Mouse (Mus musculus): ENCODE measurements at regions not wholly inside any gene's neighbourhood (a gene's known extent, or its start where the extent isn't known, plus 50 kb on each side); places are given as distances from the start of the nearest gene placed in this dataset.

DNA sequence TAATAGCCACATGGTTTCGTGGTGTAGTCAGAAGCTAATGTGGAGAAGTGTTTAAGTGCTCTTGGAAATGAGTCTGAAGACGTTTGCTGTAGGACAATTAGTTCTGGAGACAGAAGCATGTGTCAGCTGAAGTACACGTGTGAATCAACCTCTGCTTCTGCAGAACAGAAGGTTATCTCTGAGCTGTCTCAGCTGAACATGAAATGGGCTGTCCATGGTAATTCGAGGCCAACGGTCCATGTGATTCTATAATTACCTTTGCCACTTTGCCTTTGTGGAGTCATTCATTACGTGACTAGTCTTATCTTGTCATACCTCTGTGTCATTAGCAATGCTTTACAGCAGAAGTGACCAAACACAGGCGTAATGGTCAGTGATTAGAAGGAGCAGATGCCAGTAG, 295.6 kb upstream of the Veph1 start:
- in situ Hi-C loops (cut with MboI; ENCODE audit: low pct_unique_long_range_greater_than_20kb in 1 of 2, low sequenced_read_pairs in 2 of 2, unreplicated experiment in 1 of 2): loop anchor here in 1 of 2 experiments (25.0 kb wide), 1 partner anchor 180 kb away; no protein-coding TSS in a partner anchor

- in situ Hi-C loops (cut with MboI; ENCODE audit: low pct_unique_long_range_greater_than_20kb in 1 of 2, low sequenced_read_pairs in 2 of 2, unreplicated experiment in 1 of 2): loop anchor here in 1 of 2 experiments (25.0 kb wide), 1 partner anchor 178 kb away; no protein-coding TSS in a partner anchor
These were observed 294.1 kb upstream of the Veph1 start for GRCm38 (mm10) chr3:66590775-66591174.

GRCm38 (mm10) chr3:66589483-66589882, 292.8 kb upstream of the Veph1 start:
- in situ Hi-C loops (cut with MboI; ENCODE audit: low pct_unique_long_range_greater_than_20kb in 1 of 2, low sequenced_read_pairs in 2 of 2, unreplicated experiment in 1 of 2): loop anchor here in 1 of 2 experiments (25.0 kb wide), 1 partner anchor 177 kb away; no protein-coding TSS in a partner anchor

- in situ Hi-C loops (cut with MboI; ENCODE audit: low pct_unique_long_range_greater_than_20kb in 1 of 2, low sequenced_read_pairs in 2 of 2, unreplicated experiment in 1 of 2): loop anchor here in 1 of 2 experiments (25.0 kb wide), 1 partner anchor 173 kb away; no protein-coding TSS in a partner anchor
These were observed 288.2 kb upstream of the Veph1 start for GRCm38 (mm10) chr3:66584831-66585230.

GRCm38 (mm10) chr3:66584101-66584500, 287.5 kb upstream of the Veph1 start:
- in situ Hi-C loops (cut with MboI; ENCODE audit: low pct_unique_long_range_greater_than_20kb in 1 of 2, low sequenced_read_pairs in 2 of 2, unreplicated experiment in 1 of 2): loop anchor here in 1 of 2 experiments (25.0 kb wide), 1 partner anchor 172 kb away; no protein-coding TSS in a partner anchor

DNA sequence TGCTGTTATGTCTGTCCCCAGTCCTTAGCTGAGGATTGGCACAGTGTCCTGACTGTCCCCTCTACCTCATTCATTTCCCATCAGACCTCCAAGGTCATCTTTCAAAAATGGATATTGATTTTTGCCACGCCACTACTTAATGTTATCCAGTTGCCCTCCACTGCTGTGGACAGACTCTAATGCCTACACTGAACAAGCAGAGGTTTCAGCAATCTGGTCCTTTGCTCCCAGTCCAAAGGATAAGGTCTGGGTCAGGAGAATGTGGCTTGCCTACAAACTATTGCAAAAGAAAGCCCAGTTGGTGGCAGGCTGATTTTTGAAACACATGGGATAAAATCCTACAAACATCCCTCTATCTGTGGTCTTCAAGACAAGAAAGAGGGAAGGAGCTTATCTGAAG, 280.0 kb upstream of the Veph1 start:
- in situ Hi-C loops (cut with MboI; ENCODE audit: low pct_unique_long_range_greater_than_20kb in 1 of 2, low sequenced_read_pairs in 2 of 2, unreplicated experiment in 1 of 2): loop anchor here in 1 of 2 experiments (25.0 kb wide), 1 partner anchor 164 kb away; no protein-coding TSS in a partner anchor

GRCm38 (mm10) chr3:66574321-66574720, 277.7 kb upstream of the Veph1 start:
- in situ Hi-C loops (cut with MboI; ENCODE audit: low pct_unique_long_range_greater_than_20kb in 1 of 2, low sequenced_read_pairs in 2 of 2, unreplicated experiment in 1 of 2): no loop called here

DNA sequence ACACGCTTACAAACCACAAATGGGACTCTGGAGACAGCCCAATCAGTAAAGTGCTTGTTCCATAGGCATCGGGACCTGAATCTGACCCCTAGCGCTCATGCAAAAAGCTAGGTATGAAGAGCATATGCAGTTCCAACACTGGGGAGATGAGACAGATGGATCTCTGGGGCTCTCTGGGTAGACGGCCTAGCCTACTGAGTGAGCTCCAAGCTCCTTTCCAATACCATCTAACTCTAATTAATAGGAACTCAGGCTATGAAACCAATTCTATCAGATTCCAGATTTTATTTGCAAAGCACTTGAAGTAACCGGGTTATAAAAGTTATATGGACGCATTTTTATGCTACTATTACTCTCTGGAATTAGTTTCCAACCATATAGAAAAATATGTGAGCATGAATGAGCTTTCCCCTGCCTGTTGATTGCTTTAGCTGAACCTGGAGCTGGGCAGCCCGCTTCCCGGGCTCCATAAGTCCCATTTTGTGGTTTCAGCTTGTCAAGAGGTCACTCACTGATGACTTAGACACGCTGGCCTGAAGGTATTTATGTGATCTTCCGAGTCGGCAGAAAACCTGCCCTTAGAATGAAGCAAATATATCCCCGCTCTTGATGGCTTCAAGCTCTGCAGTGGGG, 276.4 kb upstream of the Veph1 start:
- in situ Hi-C loops (cut with MboI; ENCODE audit: low pct_unique_long_range_greater_than_20kb in 1 of 2, low sequenced_read_pairs in 2 of 2, unreplicated experiment in 1 of 2): no loop called here

DNA sequence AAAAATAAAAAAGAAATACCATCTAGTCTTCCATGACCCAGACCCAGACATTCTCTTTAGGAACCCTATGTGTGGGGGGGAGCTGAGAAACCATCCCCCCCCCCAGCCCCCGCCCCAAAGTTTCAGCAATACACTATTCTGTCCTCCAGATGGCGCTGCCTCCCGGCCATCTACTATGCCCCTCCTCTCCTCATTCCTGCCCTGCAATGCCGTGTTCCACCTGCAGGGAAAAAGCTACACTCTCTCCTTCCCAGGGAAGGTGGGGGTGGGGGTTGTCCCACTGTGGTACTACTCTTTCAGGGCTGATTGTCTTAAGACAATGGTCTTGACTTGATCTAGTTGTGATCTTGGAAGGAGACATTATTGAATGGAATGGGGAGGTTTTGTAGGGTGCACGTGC, 273.7 kb upstream of the Veph1 start:
- in situ Hi-C loops (cut with MboI; ENCODE audit: low pct_unique_long_range_greater_than_20kb in 1 of 2, low sequenced_read_pairs in 2 of 2, unreplicated experiment in 1 of 2): no loop called here

DNA sequence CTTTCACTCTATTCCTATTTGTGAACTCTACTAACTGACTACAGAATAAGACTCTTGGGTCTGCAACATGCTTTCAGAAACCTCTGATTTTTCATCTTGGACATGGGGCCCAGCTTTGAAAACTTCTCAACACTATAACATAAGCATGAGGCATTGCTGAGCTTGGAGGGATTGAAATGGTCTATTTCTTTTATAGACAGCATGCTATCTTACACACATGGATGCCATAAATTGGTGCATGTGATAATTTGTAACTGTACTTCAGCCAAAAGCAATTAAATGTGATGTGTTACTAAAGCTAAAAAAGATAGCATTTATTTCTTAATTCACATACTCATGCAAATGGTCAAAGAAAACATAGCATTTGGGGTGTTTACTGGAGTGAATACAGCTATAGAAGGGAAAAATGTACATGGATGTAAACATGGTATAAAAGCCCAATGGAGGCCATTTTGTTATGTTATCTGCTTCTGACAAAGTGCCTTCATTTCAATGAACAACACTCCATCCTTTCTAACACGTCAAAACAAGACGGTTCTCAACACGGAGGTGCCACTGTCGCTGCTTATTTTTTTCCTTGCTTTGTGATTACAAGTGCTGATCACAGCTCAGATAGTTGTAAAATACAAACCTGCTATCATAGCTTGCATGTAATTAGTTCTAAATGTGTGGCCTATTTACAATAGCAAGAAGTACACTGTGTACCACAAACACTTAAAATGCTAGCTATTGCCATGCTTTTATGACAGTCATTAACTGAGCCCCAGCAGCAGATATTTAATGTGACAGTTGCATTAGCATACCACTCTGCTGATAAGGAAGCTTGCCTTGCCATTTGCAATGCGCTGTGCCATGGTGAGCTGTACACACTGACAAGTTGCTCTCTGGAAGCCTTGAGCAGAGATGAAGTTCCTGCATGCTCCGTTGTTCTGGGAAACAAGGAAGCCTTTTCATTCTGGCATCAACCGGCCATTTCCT, 267.9 kb upstream of the Veph1 start:
- in situ Hi-C loops (cut with MboI; ENCODE audit: low pct_unique_long_range_greater_than_20kb in 1 of 2, low sequenced_read_pairs in 2 of 2, unreplicated experiment in 1 of 2): no loop called here

DNA sequence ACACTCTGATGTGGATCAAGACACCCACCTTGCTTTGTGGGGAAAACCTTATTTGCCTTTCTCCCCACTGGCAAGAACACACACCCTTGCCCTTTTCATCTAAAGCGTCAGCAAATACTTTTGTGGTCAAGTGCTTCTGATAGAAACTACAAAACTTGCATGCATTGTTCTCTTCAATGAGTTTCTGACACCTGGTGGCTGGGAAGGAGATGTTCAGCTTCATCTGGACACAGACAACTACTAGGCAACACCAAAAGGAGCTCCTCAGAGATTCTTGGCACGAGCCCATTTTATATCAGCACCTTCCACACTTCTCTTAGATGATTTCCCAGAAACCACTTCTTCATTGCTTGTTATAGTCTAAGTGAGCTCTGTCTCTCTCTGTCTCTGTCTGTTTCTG, 266.7 kb upstream of the Veph1 start:
- in situ Hi-C loops (cut with MboI; ENCODE audit: low pct_unique_long_range_greater_than_20kb in 1 of 2, low sequenced_read_pairs in 2 of 2, unreplicated experiment in 1 of 2): no loop called here

DNA sequence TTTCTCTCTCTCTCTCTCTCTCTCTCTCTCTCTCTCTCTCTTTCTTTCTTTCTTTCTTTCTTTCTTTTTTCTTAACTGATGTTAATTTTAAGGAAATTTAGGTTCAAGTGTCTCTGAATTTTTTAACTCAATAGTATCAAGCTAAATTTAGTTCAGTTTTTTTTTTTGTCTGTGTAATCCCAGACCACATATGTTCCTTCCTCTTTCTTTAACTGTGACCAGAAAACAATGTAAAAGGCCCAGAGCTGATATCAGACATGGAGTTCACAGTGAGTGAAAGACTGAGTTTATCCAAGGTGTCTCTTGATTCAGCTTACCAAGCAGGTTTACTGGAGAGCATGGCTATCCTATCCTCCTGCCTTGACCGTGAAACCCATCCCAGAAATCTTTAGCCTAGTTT, 258.9 kb upstream of the Veph1 start:
- in situ Hi-C loops (cut with MboI; ENCODE audit: low pct_unique_long_range_greater_than_20kb in 1 of 2, low sequenced_read_pairs in 2 of 2, unreplicated experiment in 1 of 2): no loop called here

- in situ Hi-C loops (cut with MboI; ENCODE audit: low pct_unique_long_range_greater_than_20kb in 1 of 2, low sequenced_read_pairs in 2 of 2, unreplicated experiment in 1 of 2): no loop called here
These were observed 254.3 kb upstream of the Veph1 start for GRCm38 (mm10) chr3:66550920-66551319.

GRCm38 (mm10) chr3:66546576-66546975, 249.9 kb upstream of the Veph1 start:
- in situ Hi-C loops (cut with MboI; ENCODE audit: low pct_unique_long_range_greater_than_20kb in 1 of 2, low sequenced_read_pairs in 2 of 2, unreplicated experiment in 1 of 2): no loop called here

- in situ Hi-C loops (cut with MboI; ENCODE audit: low pct_unique_long_range_greater_than_20kb in 1 of 2, low sequenced_read_pairs in 2 of 2, unreplicated experiment in 1 of 2): no loop called here
These were observed 247.7 kb upstream of the Veph1 start for GRCm38 (mm10) chr3:66544139-66544933.

DNA sequence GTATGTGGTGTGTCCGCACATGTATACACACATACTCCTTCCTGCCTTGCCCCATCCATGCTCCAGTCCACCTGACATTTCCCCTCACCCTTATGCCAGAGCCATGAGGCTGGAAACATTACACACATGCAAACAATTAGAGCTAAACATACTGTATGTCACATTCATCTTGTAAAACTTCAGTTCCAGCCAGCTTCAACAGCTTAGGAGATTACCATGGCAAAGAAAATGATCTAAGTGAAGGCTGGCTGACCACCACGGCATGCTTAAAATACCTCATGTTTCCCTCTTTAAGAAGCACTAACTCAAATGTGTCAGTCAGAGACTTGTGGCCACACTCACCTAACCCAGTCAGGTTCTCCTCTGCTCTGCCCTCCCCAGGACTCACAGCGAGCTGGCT, 246.2 kb upstream of the Veph1 start:
- in situ Hi-C loops (cut with MboI; ENCODE audit: low pct_unique_long_range_greater_than_20kb in 1 of 2, low sequenced_read_pairs in 2 of 2, unreplicated experiment in 1 of 2): no loop called here

DNA sequence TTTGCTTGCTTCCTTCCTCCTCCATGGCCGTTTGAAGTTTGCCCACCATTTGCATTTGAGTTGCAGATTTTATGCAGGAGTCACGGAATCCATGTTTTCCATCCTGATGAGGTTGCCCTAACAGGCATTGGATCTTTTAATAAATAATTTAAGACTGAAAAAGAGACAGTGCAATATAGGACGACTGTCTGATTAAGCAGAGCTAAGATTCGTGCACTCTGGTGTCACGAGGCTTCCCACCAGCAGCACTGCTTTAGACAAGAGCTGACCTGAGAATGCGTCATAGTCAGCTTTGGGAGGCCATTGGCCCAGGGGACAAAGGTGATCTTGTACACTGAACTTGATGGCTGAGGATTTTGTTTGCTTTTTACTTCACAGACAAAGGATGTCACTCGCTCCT, 241.3 kb upstream of the Veph1 start:
- in situ Hi-C loops (cut with MboI; ENCODE audit: low pct_unique_long_range_greater_than_20kb in 1 of 2, low sequenced_read_pairs in 2 of 2, unreplicated experiment in 1 of 2): no loop called here

- in situ Hi-C loops (cut with MboI; ENCODE audit: low pct_unique_long_range_greater_than_20kb in 1 of 2, low sequenced_read_pairs in 2 of 2, unreplicated experiment in 1 of 2): no loop called here
These were observed 240.7 kb upstream of the Veph1 start for GRCm38 (mm10) chr3:66537106-66537893.
